Mouse (Mus musculus) erythroid progenitor cell, adult 5-6 weeks (primary cell): ENCODE results near the gene Foxf2. TPM values are rescaled to one million over a fixed set of nuclear protein-coding genes. Genes with fewer than 3 reads are reported as not detected.

ENCODE experiments used
- ATAC-seq: replicated peaks from 2 replicates; pipeline ENCODE4 v1.8.0; 2016; ENCODE audit warnings: moderate number of reproducible peaks, mild to moderate bottlenecking, moderate TSS enrichment, inconsistent platforms; ENCODE audit not compliant: poor library complexity, low FRiP score, severe bottlenecking
- total RNA-seq, 2 experiments: library from RNA; stranded (forward) in 1 of 2; stranded (reverse) in 1 of 2; fragments of 150-400 nt in 1 of 2; fragments of 186-747, 209-891 nt in 1 of 2; gene quantifications; 2 replicates each; pipeline versions ENCODE4 v1.2.3 to v1.2.4; 2015 to 2017; ENCODE audit warnings: low replicate concordance in 2 of 2

Foxf2 gene
- total RNA-seq, 2 experiments from 2014 or later, result not detected

DNA sequence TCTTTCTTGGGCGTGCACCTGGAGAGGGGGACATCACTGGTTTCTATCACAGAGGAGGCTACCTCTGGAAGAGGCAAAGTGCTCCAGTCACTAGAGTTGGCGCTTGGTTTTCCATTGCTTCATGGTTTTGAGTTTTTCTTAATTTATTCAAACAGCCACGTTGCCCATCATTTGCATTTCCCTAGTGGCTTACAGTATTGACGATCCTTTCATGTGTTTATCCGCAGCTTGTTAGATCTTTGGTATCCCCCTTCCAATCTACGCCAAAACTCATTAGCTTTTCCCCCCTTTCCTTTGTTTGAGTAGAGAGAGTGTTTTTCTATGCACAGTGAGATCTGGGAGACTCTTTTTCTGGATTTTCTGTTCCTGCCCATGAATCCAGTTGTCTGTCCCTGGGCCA, 39.8 kb downstream of the Foxf2 start:
- no peak for ATAC-seq

DNA sequence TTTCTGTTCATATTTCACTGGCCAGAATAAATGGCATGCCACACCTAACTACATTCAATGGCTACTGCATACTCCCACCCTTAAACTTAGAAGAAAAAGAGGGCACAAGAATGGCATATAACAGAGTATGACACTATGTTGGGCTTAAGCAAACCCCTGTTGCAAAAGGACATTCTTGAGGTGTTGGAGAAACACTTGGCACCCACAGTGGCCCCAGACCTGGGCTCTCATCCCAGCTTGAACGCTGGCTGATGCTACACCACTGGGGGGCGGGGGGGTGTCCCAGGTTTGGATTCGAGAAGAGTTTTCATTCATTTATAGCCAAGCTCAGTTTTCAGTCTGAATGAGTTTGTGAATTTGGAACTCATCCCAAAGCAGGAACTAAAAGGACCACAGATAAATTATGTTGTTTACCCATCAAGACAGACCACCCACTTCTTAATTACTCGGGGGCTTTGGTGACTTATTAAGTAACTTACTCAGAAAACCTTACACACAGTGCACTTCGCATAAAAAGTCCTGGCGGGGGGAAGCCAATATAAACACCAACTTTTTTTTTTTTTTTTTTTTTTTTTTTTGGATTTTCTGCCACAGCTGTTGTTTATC, 42.4 kb downstream of the Foxf2 start:
- ATAC-seq, result no peak

DNA sequence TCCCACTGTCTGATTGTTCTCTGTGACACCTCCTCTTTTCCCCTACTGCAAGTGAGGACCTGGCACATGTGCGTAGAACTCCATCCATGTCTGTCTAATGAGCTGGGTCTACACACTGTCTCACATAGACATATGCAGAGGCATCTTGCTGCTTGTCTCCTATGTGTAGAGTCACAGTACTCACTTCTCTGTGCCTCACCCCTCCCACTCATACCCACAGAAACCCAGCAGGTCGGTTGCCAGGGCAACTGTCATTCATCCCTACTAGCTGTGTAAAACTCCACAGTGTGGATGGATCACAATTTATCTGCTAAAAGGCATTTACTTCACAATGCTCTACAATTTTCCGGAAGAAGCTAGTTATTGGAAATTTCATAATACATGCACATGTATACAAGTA, 46.5 kb downstream of the Foxf2 start:
- no peak for ATAC-seq

Other genes starting within 250 kb of the Foxf2 start
- not detected in 2 replicates for gene Foxq1, start 69.7 kb upstream of the Foxf2 start, total RNA-seq (2015; ENCODE audit: low replicate concordance)
- not detected in 2 replicates for gene Foxq1, start 69.7 kb upstream of the Foxf2 start, total RNA-seq (2017; ENCODE audit: low replicate concordance)
- not detected in 2 replicates for gene A530084C06Rik, start 66.5 kb upstream of the Foxf2 start, total RNA-seq (2015; ENCODE audit: low replicate concordance)
- not detected in 2 replicates for gene A530084C06Rik, start 66.5 kb upstream of the Foxf2 start, total RNA-seq (2017; ENCODE audit: low replicate concordance)
- gene Foxc1, start 180.8 kb downstream of the Foxf2 start, total RNA-seq (2015; ENCODE audit: low replicate concordance), result not detected in 2 replicates
- not detected in 2 replicates for gene Foxc1, start 180.8 kb downstream of the Foxf2 start, total RNA-seq (2017; ENCODE audit: low replicate concordance)